Mouse (Mus musculus) kidney, postnatal 4 days (tissue): Measurements from ENCODE around the gene AL731706.2.
"Not testable (repeated sequence)": the region's sequence is repeated elsewhere in the genome, so short reads cannot be mapped to it uniquely, and the experiment has no call there.

ENCODE experiments used
- DNase-seq, 2 experiments: peaks; one replicate each; pipeline ENCODE4 v3.0.0; 2021; ENCODE audit warnings: mixed read lengths in 2 of 2

Gene AL731706.2

GRCm38 (mm10) chr2:136885579-136885978 is at the start of gene AL731706.2:
TSS of gene AL731706.2 (minus strand) at chr2:136885679.
- no peak for DNase-seq

DNA sequence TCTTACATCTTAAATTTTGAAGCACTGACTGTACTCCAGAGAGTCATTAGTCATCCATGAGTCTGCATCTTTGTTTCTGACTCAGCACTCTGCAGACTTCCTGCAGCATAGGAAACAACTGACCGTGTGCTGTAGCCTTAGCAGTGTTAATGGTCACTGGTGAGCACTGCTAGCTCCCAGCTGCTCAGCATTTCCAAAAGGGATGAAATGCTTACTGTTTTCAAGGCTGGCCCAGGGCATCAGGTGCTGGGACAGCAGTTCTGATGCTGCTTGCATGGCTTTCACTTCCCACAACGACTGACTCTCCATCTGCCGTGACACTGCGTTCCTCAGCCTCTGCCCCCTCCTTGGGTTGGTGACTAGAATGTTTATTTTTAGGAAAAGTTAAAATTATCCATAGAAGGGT is 35.5 kb upstream of the AL731706.2 start:
- no peak for DNase-seq

DNA sequence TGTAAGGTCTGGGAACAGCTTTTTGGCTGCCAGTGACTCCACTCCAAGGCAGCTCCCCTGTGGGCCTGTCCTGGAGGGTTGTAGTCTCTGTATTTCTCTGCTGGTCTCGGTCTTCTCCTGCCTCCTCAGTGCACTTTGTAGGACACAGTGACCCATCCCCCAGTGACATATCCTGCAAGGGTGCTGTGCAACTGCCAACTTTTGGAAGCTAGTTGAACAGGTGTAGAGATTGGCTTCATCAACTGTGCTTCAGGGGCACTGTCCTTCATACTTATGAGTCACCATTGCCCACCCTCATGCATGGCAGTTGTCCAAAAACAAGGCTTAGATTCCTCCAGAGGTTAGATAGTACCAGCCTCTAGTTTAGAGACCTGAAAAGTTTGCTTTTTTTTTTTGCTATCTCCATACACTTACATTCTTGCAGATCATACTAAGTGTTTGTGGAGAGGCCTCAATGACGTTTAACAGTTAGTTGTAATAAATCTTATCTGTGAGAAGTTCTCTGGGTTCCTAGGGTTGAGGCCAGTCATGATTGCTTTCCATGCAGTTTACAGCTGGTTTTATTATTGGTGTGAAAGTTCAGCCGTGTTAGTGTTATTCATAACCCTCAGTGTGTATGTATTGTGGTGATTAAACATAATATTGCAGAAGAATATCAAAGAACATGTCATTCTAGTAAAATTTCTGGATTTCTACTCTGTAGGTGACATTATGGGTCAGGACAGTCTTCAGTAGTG is 34.9 kb upstream of the AL731706.2 start:
- no peak for DNase-seq

DNA sequence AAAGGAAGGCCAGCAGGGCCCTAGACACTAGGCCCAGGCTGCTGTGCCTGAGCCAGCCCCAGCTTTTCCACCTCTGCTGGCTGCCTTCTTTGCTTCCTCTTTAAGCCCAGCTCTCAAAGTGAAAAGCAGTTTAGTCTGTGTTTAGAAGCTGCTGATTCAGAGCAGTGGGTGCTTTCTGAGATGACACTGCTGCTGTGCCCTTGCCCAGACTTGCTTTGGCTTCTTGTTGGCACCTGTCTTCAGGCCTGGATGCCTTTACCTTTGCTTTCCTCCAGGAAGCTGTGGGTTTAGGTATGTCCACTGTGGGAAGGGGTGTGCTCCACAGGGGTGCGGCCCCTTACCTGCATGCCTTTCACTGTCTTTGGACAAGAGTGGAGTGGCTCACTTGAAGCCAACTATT is 34.0 kb upstream of the AL731706.2 start:
- DNase-seq = no peak

GRCm38 (mm10) chr2:136914334-136914902 is 28.9 kb upstream of the AL731706.2 start:
- DNase-seq = no peak

DNA sequence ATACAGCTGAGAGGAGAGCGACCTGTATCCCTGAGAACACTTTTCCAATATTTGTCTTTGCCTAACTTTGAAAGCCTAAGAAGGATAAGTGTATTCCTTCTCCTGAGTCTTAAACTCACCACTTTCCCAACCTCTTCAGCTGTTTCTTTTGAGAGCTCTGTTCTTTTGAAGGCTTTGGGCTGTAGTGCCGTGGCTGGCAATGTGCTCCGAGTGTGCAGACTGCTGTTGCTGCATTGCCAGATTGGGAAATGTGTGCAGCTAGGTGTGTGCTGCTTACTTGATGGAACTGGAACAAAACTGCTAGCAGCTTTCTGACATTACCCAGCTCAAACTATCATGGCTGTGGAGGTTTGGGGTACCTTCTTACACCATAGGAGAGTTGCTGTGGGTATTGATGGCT is 27.5 kb upstream of the AL731706.2 start:
- no peak for DNase-seq

GRCm38 (mm10) chr2:136911958-136912411 is 26.5 kb upstream of the AL731706.2 start:
- DNase-seq = peak; percentile 16 to 47

DNA sequence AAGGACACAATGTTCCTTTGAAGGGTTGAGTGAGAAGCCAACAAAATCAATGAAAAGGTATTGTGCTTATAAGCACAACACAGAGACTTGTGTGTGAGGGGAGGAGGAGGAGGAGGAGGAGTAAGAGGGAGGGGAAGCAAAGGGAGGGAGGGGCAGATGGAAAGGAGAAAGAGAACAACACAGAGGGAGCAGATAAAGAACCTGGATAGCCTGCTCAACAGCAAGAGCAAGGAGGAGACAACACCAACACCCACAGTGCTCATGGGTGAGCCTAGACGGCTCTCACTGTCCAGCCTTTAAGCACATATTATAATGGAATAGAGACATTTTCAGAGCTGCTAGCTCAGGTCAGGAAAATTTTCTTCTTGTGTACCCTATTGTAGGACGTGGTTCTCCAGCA is 23.8 kb upstream of the AL731706.2 start:
- DNase-seq = no peak

DNA sequence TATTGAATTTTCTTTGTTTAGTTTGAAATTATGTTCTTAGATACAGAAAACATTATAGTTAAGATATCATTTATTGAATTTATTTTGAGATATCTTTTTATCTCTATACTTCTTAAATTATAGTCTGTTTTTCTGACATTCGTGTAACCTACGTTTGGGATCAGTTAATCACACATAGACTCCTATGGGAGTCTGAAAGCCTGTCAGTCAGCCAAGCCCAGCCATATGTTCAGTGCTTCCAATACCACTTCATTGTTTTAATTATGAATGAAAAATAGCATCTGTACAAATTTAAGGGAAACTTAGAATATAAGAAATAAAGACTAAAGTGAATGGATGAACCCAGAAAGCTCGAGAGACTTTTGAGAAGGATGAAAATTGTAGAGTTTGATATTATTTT is 23.1 kb upstream of the AL731706.2 start:
- no peak for DNase-seq

DNA sequence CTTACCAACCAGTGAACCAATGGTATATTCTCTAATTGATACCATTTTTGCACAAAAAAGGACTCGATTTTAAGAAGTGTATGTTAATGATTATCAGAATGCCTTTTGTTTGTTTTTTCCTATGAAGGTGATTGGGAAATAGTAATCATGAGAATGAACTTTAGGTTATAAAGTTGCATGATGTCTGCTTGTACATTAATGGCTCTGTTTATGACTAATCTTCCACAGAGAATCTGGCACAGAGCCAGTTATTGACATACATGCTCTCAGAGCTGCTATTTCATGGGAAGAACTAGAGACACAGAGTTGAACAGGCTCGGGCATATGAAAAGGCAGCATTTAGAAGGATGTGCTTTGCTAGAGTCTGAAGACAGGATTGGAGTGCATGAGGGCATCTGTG is 10.7 kb upstream of the AL731706.2 start:
- DNase-seq = no peak

- no peak for DNase-seq
These were observed 9.0 kb upstream of the AL731706.2 start for GRCm38 (mm10) chr2:136894494-136894893.

- peak; percentile 93 to 96 for DNase-seq
These were observed 6.5 kb upstream of the AL731706.2 start for GRCm38 (mm10) chr2:136891951-136892371.

GRCm38 (mm10) chr2:136891068-136891950 is 5.8 kb upstream of the AL731706.2 start, which contains the start of the genes Slx4ip, AL731706.1 and Mkks:
TSS of gene Slx4ip (plus strand) at chr2:136891218.
TSS of gene AL731706.1 (minus strand) at chr2:136891389.
TSS of gene Mkks (minus strand) at chr2:136891389.
- peak; percentile 99 for DNase-seq

DNA sequence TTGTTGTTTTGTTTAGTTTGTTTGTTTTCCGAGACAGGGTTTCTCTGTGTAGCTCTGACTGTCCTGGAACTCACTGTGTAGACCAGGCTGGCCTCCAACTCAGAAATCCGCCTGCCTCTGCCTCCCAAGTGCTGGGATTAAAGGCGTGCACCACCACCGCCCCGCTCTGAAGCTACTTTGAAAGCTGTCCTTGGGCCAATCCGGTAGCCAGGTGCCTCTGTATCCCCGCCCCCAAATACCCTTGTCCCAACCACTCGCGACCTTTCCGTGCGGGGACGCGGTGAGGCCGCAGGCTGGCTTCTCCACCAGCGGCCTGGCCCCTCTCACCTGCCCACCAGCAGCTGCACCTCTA is 5.2 kb upstream of the AL731706.2 start:
- not testable (repeated sequence) for DNase-seq

DNA sequence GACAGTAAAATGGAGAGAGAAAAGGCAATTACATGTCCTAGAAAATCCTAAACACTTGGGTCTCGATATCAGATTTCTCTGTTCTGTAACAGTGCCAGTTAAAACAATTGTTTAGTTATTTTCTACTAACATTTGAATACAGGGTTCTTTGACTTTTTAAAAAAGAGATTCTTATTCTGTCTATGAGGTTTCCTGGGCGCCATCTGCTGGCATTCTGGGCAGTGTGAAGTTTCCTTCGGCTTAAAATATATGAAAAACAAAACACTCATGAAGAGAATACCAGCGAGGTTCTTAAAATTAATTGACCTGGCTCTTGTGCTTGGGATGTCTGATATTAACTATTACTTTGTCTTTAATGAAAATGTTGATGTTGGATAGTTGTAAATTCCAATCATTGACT is 1.4 kb upstream of the AL731706.2 start:
- DNase-seq = peak; percentile 60 to 61

DNA sequence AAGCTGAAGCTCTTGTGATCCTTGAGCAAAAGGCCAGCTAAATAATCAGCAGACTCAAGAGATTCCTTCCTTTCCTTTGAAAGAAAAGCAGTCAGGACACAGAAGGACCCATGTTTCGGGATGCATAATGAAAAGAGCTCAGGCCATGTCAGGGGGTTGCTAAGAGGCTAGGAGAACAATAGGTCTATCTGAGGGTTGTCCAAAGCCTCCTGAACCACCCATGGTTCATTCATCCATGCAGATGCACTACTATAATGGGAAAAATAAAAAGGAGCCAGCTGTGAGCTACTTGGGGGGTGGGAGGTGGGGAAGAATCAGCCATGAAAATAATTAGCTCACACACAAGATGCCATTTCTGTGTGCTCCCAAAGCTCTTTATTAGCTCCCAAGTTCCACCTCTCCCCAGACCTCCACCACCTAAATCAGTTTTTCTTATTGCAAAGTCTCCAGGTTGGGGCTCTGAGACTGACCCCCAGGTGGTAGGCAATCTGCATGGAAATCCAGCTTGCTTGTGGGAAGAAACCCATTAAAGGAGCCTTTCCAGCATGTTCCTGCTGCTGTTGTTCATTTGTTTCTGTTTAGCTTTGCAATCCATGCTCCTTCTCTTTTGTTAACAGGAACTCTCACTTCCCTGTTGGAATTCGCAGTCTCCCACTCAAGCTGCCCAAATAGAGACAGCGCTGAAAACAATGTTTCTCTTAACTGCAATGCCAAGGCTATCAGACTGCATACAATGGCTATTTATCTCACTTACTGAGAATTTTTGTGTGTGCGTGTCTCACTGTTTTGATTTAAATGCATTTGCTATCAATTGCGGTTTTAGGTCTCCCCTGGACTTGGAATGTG is 30.7 kb downstream of the AL731706.2 start:
- DNase-seq = no peak

DNA sequence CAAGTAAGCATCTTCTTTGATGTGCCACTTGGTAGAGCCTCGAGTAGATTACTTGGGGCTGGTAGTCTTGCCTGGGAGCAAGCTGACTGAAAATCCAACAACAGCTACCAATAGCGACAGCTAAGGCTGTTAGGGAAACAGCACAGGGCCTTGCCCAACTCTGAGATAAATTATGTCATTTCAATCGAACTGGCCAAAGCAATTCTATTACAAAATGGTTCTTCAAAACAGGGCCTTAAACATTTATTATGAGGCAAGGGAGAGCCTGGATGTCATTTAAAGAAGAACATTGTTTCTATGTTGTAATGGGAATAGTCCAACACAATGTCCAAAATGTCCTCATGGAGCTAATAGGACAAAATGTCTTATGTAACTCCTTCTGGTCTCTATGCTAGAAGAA is 35.1 kb downstream of the AL731706.2 start:
- DNase-seq = no peak

DNA sequence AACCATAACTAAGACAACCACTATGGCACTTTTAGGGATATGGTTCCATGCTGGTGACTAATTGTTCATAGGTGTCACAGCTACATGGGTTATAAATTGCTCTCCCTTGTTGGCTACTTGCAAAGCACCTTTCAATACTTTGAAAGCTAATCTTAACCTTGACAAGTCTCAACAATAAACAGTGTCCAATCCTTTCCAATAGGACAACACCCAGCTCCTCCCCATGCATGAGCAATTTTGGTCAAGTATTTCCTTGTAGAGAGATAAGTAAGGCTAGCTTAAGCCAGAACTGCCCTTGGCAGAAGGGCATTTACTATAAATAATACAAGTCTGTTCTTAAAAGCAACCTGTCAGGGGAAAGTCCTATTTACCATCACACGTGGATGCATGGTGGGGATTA is 47.5 kb downstream of the AL731706.2 start:
- no peak for DNase-seq

DNA sequence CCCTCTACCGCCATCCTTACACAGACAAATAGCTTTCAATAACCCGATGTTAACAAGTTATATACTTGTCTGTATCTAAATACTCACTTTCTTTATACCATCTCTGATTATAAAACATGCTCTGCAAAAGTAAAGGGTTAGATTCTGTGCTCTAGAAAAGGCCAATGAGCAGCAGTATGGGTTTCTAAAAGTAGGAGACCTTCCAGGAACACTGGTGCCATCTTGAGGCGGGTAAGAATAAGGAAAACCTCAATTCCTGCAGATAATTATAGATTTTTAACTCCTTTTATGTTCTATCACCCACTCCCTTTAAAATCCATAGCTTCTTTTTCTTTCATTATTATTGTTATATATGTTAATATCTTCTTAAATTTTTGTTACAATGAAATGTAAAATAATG is 49.6 kb downstream of the AL731706.2 start:
- no peak for DNase-seq
